Mouse (Mus musculus) bone marrow, adult 2 months (tissue): ENCODE results near the gene Sytl2.

Experiments
- CTCF ChIP-seq: fragments of 200-500 bp; IDR thresholded peaks from 2 replicates; pipeline ENCODE4 v1.5.1; 2011; ENCODE audit warnings: low read length, control low read depth; ENCODE audit not compliant: control insufficient read depth, insufficient read depth
- POLR2A ChIP-seq: fragments of 200-500 bp; IDR thresholded peaks from 2 replicates; pipeline ENCODE4 v1.6.1; 2011; ENCODE audit warnings: low read depth, mild to moderate bottlenecking, control low read depth, low read length, borderline replicate concordance; ENCODE audit not compliant: control insufficient read depth

DNA sequence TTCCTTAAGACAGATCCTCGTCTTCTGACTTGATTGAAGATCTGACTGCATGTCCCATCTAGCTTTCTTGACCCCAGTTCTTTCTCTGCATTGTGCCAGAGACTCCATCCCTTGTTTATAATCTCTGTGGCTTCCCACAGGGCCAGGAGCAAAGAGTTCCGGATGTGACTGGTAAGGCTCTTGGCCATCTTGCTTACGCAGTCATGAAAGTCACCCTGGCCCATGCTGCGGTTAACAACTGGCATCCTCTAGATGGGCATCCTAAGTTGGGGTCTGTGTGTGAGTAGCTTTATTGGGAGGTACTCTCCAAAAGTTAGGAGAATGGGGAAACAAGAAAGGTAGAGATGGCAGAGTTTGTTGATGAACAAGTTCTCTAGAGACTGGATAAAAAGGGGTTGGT lies 22.9 kb upstream of the Sytl2 start:
- TF ChIP-seq CTCF = no peak
- no peak for TF ChIP-seq POLR2A
